In the genomic region with DNA sequence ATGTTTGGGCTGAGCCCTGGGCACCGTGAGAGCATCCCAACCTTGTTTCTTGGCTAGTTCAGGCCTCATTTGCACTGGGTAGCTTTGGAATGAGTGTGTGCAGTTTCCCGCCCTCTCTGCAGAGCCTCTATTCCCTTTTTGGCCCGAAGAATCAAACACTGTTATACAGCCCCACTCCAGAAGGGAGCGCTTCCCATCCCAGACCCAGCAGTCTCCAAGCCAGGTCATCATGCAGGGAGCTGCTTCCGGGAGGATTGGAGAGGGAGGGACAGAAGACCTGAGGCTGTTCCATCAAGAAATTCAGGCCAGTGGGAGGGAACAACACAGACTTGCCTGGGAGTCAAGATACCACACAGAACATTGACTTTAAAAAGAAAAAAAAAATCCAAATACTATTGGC, we compare ENCODE assay signal across 10 mouse cellular contexts. TPM values are rescaled to one million over a fixed set of nuclear protein-coding genes. Genes with fewer than 3 reads are reported as not detected.
DNase-seq lines count a peak whose midpoint lies in the region; ATAC-seq lines count a peak whose summit lies in the region.
"Had no signal": no experiment of that assay in that cellular context is flagged by ENCODE, and none has a peak within 500 bp of the region (broad histone marks: within the 10 kb centered on the region; RNA-seq: fewer than 3 reads in every experiment).

No protein-coding gene starts in this region.

- H3K9me3 ChIP-seq in neural tube, embryonic 14.5 days (ENCODE audit: control insufficient read depth, low read length): no peaks in the 10 kb centered on the region

- no peak overlapping the region for H3K27ac ChIP-seq in neural tube, embryonic 14.5 days (ENCODE audit: low read depth, low read length)

- H3K4me3 ChIP-seq in neural tube, embryonic 14.5 days (ENCODE audit: low read depth, low read length): no peak overlapping the region

- peak overlapping the region; percentile 88; the same call in 1 of the 2 replicates for H3K4me2 ChIP-seq in neural tube, embryonic 14.5 days (ENCODE audit: low read depth, low read length)

- no peak overlapping the region for H3K9ac ChIP-seq in neural tube, embryonic 14.5 days (replicated peaks; ENCODE audit: low read depth, low read length)

- WGBS in neural tube, embryonic 14.5 days: 46% methylated on average over 5 of the region's 5 CpGs

- intact Hi-C loops in left cerebral cortex, postnatal 4 days (cut with DNase I): loop anchor here (5.0 kb wide), 1 partner anchor 134 kb away; no protein-coding TSS in a partner anchor

- peaks cover 11% of the 10 kb centered on the region for H3K4me1 ChIP-seq in neural tube, embryonic 14.5 days (ENCODE audit: control insufficient read depth, insufficient read depth, low read length)

- H3K27me3 ChIP-seq in neural tube, embryonic 14.5 days (ENCODE audit: control insufficient read depth, insufficient read depth, low read length): no peaks in the 10 kb centered on the region

- ATAC-seq in frontal cortex, adult (ENCODE audit: low TSS enrichment): peak; percentile 21
- ATAC-seq in neural tube, embryonic 14.5 days (ENCODE audit: low read depth): no peak

- no peak for DNase-seq in frontal cortex, adult 2 months (ENCODE audit: extremely low spot score in 1 of 2, low spot score in 1 of 2)
- DNase-seq in left cerebral cortex, postnatal 4 days: peak; percentile 30
- DNase-seq in left cerebral cortex, adult 9 months (ENCODE audit: low spot score in 2 of 2): no peak
- DNase-seq in cerebellum, adult 9-11 months: peak; percentile 90
- DNase-seq in adrenal gland, postnatal 36 days: no peak
- DNase-seq in lung, adult 18-20 months: no peak
- DNase-seq: right cerebral cortex, postnatal 4 days had no signal

- no peaks in the 10 kb centered on the region; the same call in 1 of the 2 replicates for H3K36me3 ChIP-seq in neural tube, embryonic 14.5 days (ENCODE audit: control insufficient read depth, insufficient read depth, low read length)

RNA-seq across cellular contexts. Expression of a gene that starts 29.6 kb away (rescaled TPM):
- 130 and 131 TPM in 2 replicates for polyA plus RNA-seq in frontal cortex, adult 2 months (2012; rRNA removed)
- 100 to 1,000 TPM; 151 to 183 TPM for total RNA-seq in left cerebral cortex, postnatal 4 days (2021)
- 20.1 and 29.8 TPM in 2 replicates for polyA plus RNA-seq in neural tube, embryonic 14.5 days (2014; fragmentation: Nextera tagmentation; extraction: Ambion mirVana)
- 1 to 10 TPM; 4.3 to 7.3 TPM for total RNA-seq in adrenal gland, postnatal 36 days (2021)
- total RNA-seq: monocyte, adult 5-6 weeks had no signal

Comparison
In these comparisons a context has a peak if more than half of its experiments do, and no peak if none do; other contexts are left out.
1. DNase-seq: peak in left cerebral cortex, postnatal 4 days (single experiment) and cerebellum, adult 9-11 months (single experiment); none in frontal cortex, adult 2 months (0 of 2), left cerebral cortex, adult 9 months (0 of 2), adrenal gland, postnatal 36 days (0 of 2) and lung, adult 18-20 months (0 of 2).
2. RNA of a gene that starts 29.6 kb away (total RNA-seq): 151 to 183 TPM in left cerebral cortex, postnatal 4 days; 4.3 to 7.3 TPM in adrenal gland, postnatal 36 days; every median in the first group is over 10 times any median in the second.